Mouse (Mus musculus) bone marrow macrophage, adult 2 months (primary cell): ENCODE measurements around the gene Slc35e1. TPM values are rescaled to one million over a fixed set of nuclear protein-coding genes. Genes with fewer than 3 reads are reported as not detected.

Experiments
- H3K27ac ChIP-seq: 2 replicates; pipeline ENCODE4 v1.5.1; 2012; ENCODE audit warnings: low read depth, low read length; ENCODE audit not compliant: insufficient read depth
- H3K4me1 ChIP-seq: 2 replicates; pipeline ENCODE4 v1.6.1; 2012; ENCODE audit warnings: low read length; ENCODE audit not compliant: control insufficient read depth, insufficient read depth
- H3K4me3 ChIP-seq: 2 replicates; pipeline ENCODE4 v1.5.1; 2012; ENCODE audit warnings: mild to moderate bottlenecking, low read length, moderate library complexity; ENCODE audit not compliant: insufficient read depth
- CTCF ChIP-seq: IDR thresholded peaks from 2 replicates; pipeline ENCODE4 v1.5.1; 2012; ENCODE audit warnings: low read depth, mild to moderate bottlenecking, low read length, moderate library complexity
- POLR2A ChIP-seq: IDR thresholded peaks from 2 replicates; pipeline ENCODE4 v1.6.1; 2012; ENCODE audit warnings: mild to moderate bottlenecking, low read depth, low read length, borderline replicate concordance
- polyA plus RNA-seq: library from polyadenylated mRNA; stranded (reverse); fragments of >200 nt; gene quantifications from 2 replicates; pipeline ENCODE4 v1.2.4, GENCODE M21; 2012; ENCODE audit not compliant: missing spikeins, insufficient read depth, insufficient read length

The Slc35e1 gene
- polyA plus RNA-seq, result 28.8 and 34.5 TPM in 2 replicates

GRCm38 (mm10) chr8:72491680-72492621, at the start of gene Slc35e1:
TSS of gene Slc35e1 (minus strand) at chr8:72492614.
- peak within 1 kb of the TSS; percentile 94 for H3K4me3 ChIP-seq
- peaks cover 15% of the 10 kb centered on the region for H3K4me1 ChIP-seq
- H3K27ac ChIP-seq, result peak within 1 kb of the TSS; percentile 26
- TF ChIP-seq CTCF (no peak), POLR2A (no peak)

- H3K4me3 ChIP-seq, result no peak overlapping the region
- peaks cover 23% of the 10 kb centered on the region for H3K4me1 ChIP-seq
- TF ChIP-seq POLR2A, result no peak
- peak; percentile 50; the same call in 1 of the 2 replicates for TF ChIP-seq CTCF
- 0 out of 2 replicates have a peak overlapping the region, but pooled peaks have one; percentile 7 for H3K27ac ChIP-seq
Measured at GRCm38 (mm10) chr8:72539234-72539633, 46.8 kb upstream of the Slc35e1 start.

GRCm38 (mm10) chr8:72534888-72535287, 42.5 kb upstream of the Slc35e1 start:
- no peak overlapping the region for H3K27ac ChIP-seq
- H3K4me1 ChIP-seq, result peaks cover 35% of the 10 kb centered on the region
- H3K4me3 ChIP-seq, result no peak overlapping the region
- TF ChIP-seq CTCF, result no peak
- no peak for TF ChIP-seq POLR2A

GRCm38 (mm10) chr8:72532103-72532502, 39.7 kb upstream of the Slc35e1 start:
- peaks cover 36% of the 10 kb centered on the region for H3K4me1 ChIP-seq
- no peak overlapping the region for H3K4me3 ChIP-seq
- no peak for TF ChIP-seq POLR2A
- TF ChIP-seq CTCF, result no peak

GRCm38 (mm10) chr8:72521888-72522287, 29.5 kb upstream of the Slc35e1 start:
- Histone ChIP-seq H3K4me3 (no peak overlapping the region), H3K27ac (0 out of 2 replicates have a peak overlapping the region, but pooled peaks have one; percentile 15), H3K4me1 (peaks cover 7% of the 10 kb centered on the region)
- TF ChIP-seq CTCF (no peak), POLR2A (no peak)

More at GRCm38 (mm10) chr8:72532103-72532502, 39.7 kb upstream of the Slc35e1 start:
- no peak overlapping the region for H3K27ac ChIP-seq

GRCm38 (mm10) chr8:72517421-72517988, 25.1 kb upstream of the Slc35e1 start:
- TF ChIP-seq POLR2A (no peak), CTCF (no peak)
- Histone ChIP-seq H3K27ac (no peak overlapping the region), H3K4me3 (no peak overlapping the region), H3K4me1 (peaks cover 7% of the 10 kb centered on the region)

- TF ChIP-seq POLR2A, result no peak
- no peak for TF ChIP-seq CTCF
- H3K4me1 ChIP-seq, result peaks cover 10% of the 10 kb centered on the region
- no peak overlapping the region for H3K4me3 ChIP-seq
Measured at GRCm38 (mm10) chr8:72513158-72513557, 20.7 kb upstream of the Slc35e1 start.

GRCm38 (mm10) chr8:72512648-72513047, 20.2 kb upstream of the Slc35e1 start:
- peaks cover 13% of the 10 kb centered on the region for H3K4me1 ChIP-seq
- TF ChIP-seq CTCF, result no peak
- TF ChIP-seq POLR2A, result no peak
- no peak overlapping the region for H3K4me3 ChIP-seq
- no peak overlapping the region for H3K27ac ChIP-seq

More at GRCm38 (mm10) chr8:72513158-72513557, 20.7 kb upstream of the Slc35e1 start:
- H3K27ac ChIP-seq, result no peak overlapping the region

- no peak overlapping the region for H3K27ac ChIP-seq
- no peak overlapping the region for H3K4me3 ChIP-seq
- peaks cover 17% of the 10 kb centered on the region for H3K4me1 ChIP-seq
- TF ChIP-seq CTCF, result no peak
- TF ChIP-seq POLR2A, result no peak
Measured at GRCm38 (mm10) chr8:72507505-72507904, 15.1 kb upstream of the Slc35e1 start.
